Mouse (Mus musculus) forebrain, embryonic 11.5 days (tissue): ENCODE data around the gene Cyp2a5. TPM values are rescaled to one million over a fixed set of nuclear protein-coding genes. Genes with fewer than 3 reads are reported as not detected.
"Not testable (repeated sequence)": the region's sequence is repeated elsewhere in the genome, so short reads cannot be mapped to it uniquely, and the experiment has no call there.

Experiments
- ATAC-seq: fragments of 200-750 bp; cut with Nextera tagmentation; replicated peaks from 2 replicates; pipeline ENCODE4 v1.8.0; 2017; ENCODE audit warnings: moderate TSS enrichment; ENCODE audit not compliant: low FRiP score
- DNase-seq: peaks from one replicate; pipeline ENCODE4 v3.0.0-alpha.2; 2017; ENCODE audit warnings: low spot score
- H3K27ac ChIP-seq: fragments of 300-500 bp; sonication (generic); 2 replicates; pipeline ENCODE4 v1.5.1; 2014; ENCODE audit warnings: low read depth, low read length
- H3K27me3 ChIP-seq: fragments of 300-500 bp; sonication (generic); 2 replicates; pipeline ENCODE4 v1.6.1; 2014; ENCODE audit warnings: mild to moderate bottlenecking, low read length, mixed read lengths; ENCODE audit not compliant: control insufficient read depth, insufficient read depth
- H3K36me3 ChIP-seq: fragments of 300-500 bp; sonication (generic); 2 replicates; pipeline ENCODE4 v1.6.1; 2014; ENCODE audit warnings: mild to moderate bottlenecking, low read length, moderate library complexity, mixed read lengths; ENCODE audit not compliant: control insufficient read depth, insufficient read depth
- H3K4me1 ChIP-seq: fragments of 300-500 bp; sonication (generic); replicated peaks from 2 replicates; pipeline ENCODE4 v1.6.1; 2014; ENCODE audit warnings: low read length, mixed read lengths; ENCODE audit not compliant: control insufficient read depth, insufficient read depth
- H3K4me2 ChIP-seq: fragments of 300-500 bp; sonication (generic); 2 replicates; pipeline ENCODE4 v1.6.1; 2014; ENCODE audit warnings: low read depth, mild to moderate bottlenecking, low read length, moderate library complexity, mixed read lengths; ENCODE audit not compliant: severe bottlenecking
- H3K4me3 ChIP-seq: fragments of 300-500 bp; sonication (generic); 2 replicates; pipeline ENCODE4 v1.5.1; 2014; ENCODE audit warnings: low read depth, low read length
- H3K9ac ChIP-seq: fragments of 300-500 bp; sonication (generic); 2 replicates; pipeline ENCODE4 v1.6.1; 2014; ENCODE audit warnings: low read length
- H3K9me3 ChIP-seq: fragments of 300-500 bp; sonication (generic); 2 replicates; pipeline ENCODE4 v1.6.1; 2016; ENCODE audit warnings: low read length, mixed read lengths; ENCODE audit not compliant: control insufficient read depth
- WGBS: fragments of 180-500 bp; shearing (Covaris S2); extraction: QIAGEN DNeasy Blood & Tissue Kit; methylation state at CpG from one replicate; pipeline ENCODE4 v1.1.7; 2014; 5-methylcytosine and 5-hydroxymethylcytosine counted together
- polyA plus RNA-seq: library from polyadenylated mRNA; unstranded; fragments of >200 nt; fragmentation: Nextera tagmentation; extraction: Ambion mirVana; gene quantifications from 2 replicates; pipeline ENCODE4 v1.2.1, GENCODE M21; 2014

Gene Cyp2a5
- polyA plus RNA-seq, 1 experiment from 2014 or later: not detected

GRCm38 (mm10) chr7:26850063-26850462, 15.0 kb downstream of the Cyp2a5 start:
- not testable (repeated sequence) for H3K36me3 ChIP-seq, H3K4me2 ChIP-seq, H3K27ac ChIP-seq, H3K27me3 ChIP-seq, DNase-seq, H3K4me3 ChIP-seq, ATAC-seq, H3K9me3 ChIP-seq, H3K4me1 ChIP-seq, H3K9ac ChIP-seq

- H3K4me1 ChIP-seq, H3K9ac ChIP-seq, H3K36me3 ChIP-seq, H3K4me3 ChIP-seq, H3K9me3 ChIP-seq, H3K4me2 ChIP-seq, H3K27ac ChIP-seq, H3K27me3 ChIP-seq, ATAC-seq, DNase-seq: not testable (repeated sequence)
Measured at GRCm38 (mm10) chr7:26878581-26878980, 43.5 kb downstream of the Cyp2a5 start.

GRCm38 (mm10) chr7:26880600-26880999, 45.5 kb downstream of the Cyp2a5 start:
- not testable (repeated sequence) for H3K27ac ChIP-seq, H3K9ac ChIP-seq, H3K4me1 ChIP-seq, DNase-seq, H3K9me3 ChIP-seq, H3K4me3 ChIP-seq, H3K4me2 ChIP-seq, H3K36me3 ChIP-seq, H3K27me3 ChIP-seq, ATAC-seq
- WGBS: 89% methylated on average over 2 of the region's 3 CpGs

Other genes with a start within 250 kb of the Cyp2a5 start
- not detected in 2 replicates for gene Vmn1r185, start 216.8 kb upstream of the Cyp2a5 start, polyA plus RNA-seq
- not detected in 2 replicates for gene Cyp2b23, start 148.9 kb upstream of the Cyp2a5 start, polyA plus RNA-seq
- 0.09 TPM in 1 of 2 replicates, not detected in the other for gene Cyp2b19, start 78.2 kb upstream of the Cyp2a5 start, polyA plus RNA-seq
- not detected in 2 replicates for gene Cyp2g1, start 26.4 kb upstream of the Cyp2a5 start, polyA plus RNA-seq
- not detected in 2 replicates for gene Cyp2a22, start 104.1 kb downstream of the Cyp2a5 start, polyA plus RNA-seq
- not detected in 2 replicates for gene Cyp2a12, start 193.8 kb downstream of the Cyp2a5 start, polyA plus RNA-seq